Comparison of ENCODE assay signal across 23 mouse cellular contexts in the genomic region with DNA sequence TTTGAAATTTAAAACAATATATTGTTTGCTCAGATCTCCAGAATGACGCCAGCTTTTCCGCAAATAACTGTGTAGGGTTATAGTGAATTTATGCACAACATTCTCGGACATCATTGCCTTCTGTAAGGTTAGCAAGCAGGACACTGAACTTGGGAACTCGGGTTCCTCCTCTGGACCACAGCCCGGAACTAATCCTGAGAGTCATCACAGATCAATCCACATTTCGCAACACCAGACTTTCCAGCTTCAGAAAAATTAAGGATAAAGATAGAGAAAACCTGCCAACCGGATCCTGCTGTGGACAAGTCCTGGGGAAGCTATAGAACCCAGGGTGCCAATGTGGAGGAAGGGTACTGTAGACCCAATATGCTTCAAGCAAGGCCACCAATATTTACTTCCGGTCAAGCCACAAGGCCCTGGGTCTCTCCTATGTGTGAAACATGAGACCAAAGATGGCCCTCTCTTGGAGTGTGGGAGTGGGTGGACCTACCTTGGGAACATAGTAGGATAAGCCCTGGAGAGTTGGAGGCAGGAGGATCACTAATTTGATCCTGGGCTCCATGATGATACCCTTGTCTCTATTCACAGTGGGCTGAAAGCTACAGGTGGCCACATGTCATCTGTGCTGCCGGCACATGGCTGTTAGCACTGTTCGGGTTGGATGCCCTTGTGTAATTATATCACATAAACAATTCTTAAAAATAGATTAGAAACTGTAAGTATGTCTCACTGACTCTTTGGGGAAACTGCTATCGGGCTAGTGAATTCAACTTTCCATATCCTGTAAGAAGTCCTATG. TPM values are rescaled to one million over a fixed set of nuclear protein-coding genes. Genes with fewer than 3 reads are reported as not detected.
DNase-seq lines count a peak whose midpoint lies in the region; ATAC-seq and TF ChIP-seq lines count a peak whose summit lies in the region.
"Had no signal": no experiment of that assay in that cellular context is flagged by ENCODE, and none has a peak within 500 bp of the region (broad histone marks: within the 10 kb centered on the region; RNA-seq: fewer than 3 reads in every experiment).

No protein-coding gene starts in this region.

- no peaks in the 10 kb centered on the region for H3K9me3 ChIP-seq in liver, postnatal 0 days (ENCODE audit: low read length)
- H3K9me3 ChIP-seq in liver, embryonic 11.5 days (ENCODE audit: control insufficient read depth, low read length), result no peaks in the 10 kb centered on the region
- no peaks in the 10 kb centered on the region for H3K9me3 ChIP-seq in intestine, embryonic 15.5 days
- H3K9me3 ChIP-seq in stomach, postnatal 0 days (ENCODE audit: control insufficient read depth, low read length), result no peaks in the 10 kb centered on the region
- H3K9me3 ChIP-seq: embryonic facial prominence, embryonic 15.5 days; forebrain, embryonic 15.5 days; heart, embryonic 10.5 days; hindbrain, embryonic 12.5 days had no signal

- H3K27ac ChIP-seq in liver, postnatal 0 days (ENCODE audit: low read depth), result peak overlapping the region; percentile 57
- no peak overlapping the region for H3K27ac ChIP-seq in liver, embryonic 11.5 days (ENCODE audit: low read depth, low read length)
- H3K27ac ChIP-seq in bone marrow, adult 2 months (ENCODE audit: control insufficient read depth, insufficient read depth, low read depth, low read length, poor library complexity), result peak overlapping the region; percentile 88
- no peak overlapping the region for H3K27ac ChIP-seq in intestine, embryonic 15.5 days
- H3K27ac ChIP-seq in stomach, postnatal 0 days (replicated peaks), result no peak overlapping the region
- H3K27ac ChIP-seq: embryonic facial prominence, embryonic 15.5 days; forebrain, embryonic 15.5 days; heart, embryonic 10.5 days; hindbrain, embryonic 12.5 days had no signal

- H3K4me1 ChIP-seq in liver, postnatal 0 days (ENCODE audit: insufficient read depth), result peaks cover 3% of the 10 kb centered on the region
- no peaks in the 10 kb centered on the region for H3K4me1 ChIP-seq in liver, embryonic 11.5 days (replicated peaks; ENCODE audit: control insufficient read depth, insufficient read depth, low read length)
- no peaks in the 10 kb centered on the region; the same call in 1 of the 2 replicates for H3K4me1 ChIP-seq in bone marrow, adult 2 months (ENCODE audit: control insufficient read depth, insufficient read depth, low read length)
- no peaks in the 10 kb centered on the region for H3K4me1 ChIP-seq in intestine, embryonic 15.5 days (replicated peaks)
- H3K4me1 ChIP-seq in stomach, postnatal 0 days (replicated peaks; ENCODE audit: control insufficient read depth, insufficient read depth), result no peaks in the 10 kb centered on the region
- H3K4me1 ChIP-seq: forebrain, embryonic 15.5 days; hindbrain, embryonic 12.5 days had no signal

- no peak for TF ChIP-seq CTCF in liver, postnatal 0 days (IDR thresholded peaks at IDR 0.05; ENCODE audit: low read depth)
- no peak for TF ChIP-seq CTCF in bone marrow, adult 2 months (IDR thresholded peaks at IDR 0.05; ENCODE audit: control insufficient read depth, insufficient read depth, low read length)
- no peak for TF ChIP-seq CTCF in stomach, postnatal 0 days (IDR thresholded peaks at IDR 0.05; ENCODE audit: low read depth)

- H3K27me3 ChIP-seq in liver, postnatal 0 days (ENCODE audit: insufficient read depth, low read length), result peaks cover 2% of the 10 kb centered on the region; the same call in 1 of the 2 replicates
- H3K27me3 ChIP-seq in liver, embryonic 11.5 days (replicated peaks; ENCODE audit: control insufficient read depth, insufficient read depth, low read length), result no peaks in the 10 kb centered on the region; the same call in 1 of the 2 replicates
- no peaks in the 10 kb centered on the region for H3K27me3 ChIP-seq in intestine, embryonic 15.5 days (replicated peaks)
- H3K27me3 ChIP-seq in stomach, postnatal 0 days (ENCODE audit: control insufficient read depth, insufficient read depth, low read length), result no peaks in the 10 kb centered on the region; the same call in 1 of the 2 replicates
- H3K27me3 ChIP-seq: embryonic facial prominence, embryonic 15.5 days; forebrain, embryonic 15.5 days; hindbrain, embryonic 12.5 days; Patski had no signal

- WGBS in liver, postnatal 0 days (ENCODE audit: insufficient replicate concordance), result 68% methylated on average over 11 of the region's 11 CpGs
- 81% methylated on average over 11 of the region's 11 CpGs for WGBS in liver, embryonic 11.5 days
- 78% methylated on average over 11 of the region's 11 CpGs for WGBS in bone marrow, adult 2 months
- 80% methylated on average over 11 of the region's 11 CpGs for WGBS in intestine, embryonic 15.5 days
- 69% methylated on average over 11 of the region's 11 CpGs for WGBS in stomach, postnatal 0 days

- no peaks in the 10 kb centered on the region for H3K36me3 ChIP-seq in liver, postnatal 0 days (replicated peaks; ENCODE audit: insufficient read depth, low read length)
- no peaks in the 10 kb centered on the region for H3K36me3 ChIP-seq in liver, embryonic 11.5 days (ENCODE audit: control insufficient read depth, insufficient read depth, low read length)
- H3K36me3 ChIP-seq in intestine, embryonic 15.5 days, result no peaks in the 10 kb centered on the region
- no peaks in the 10 kb centered on the region for H3K36me3 ChIP-seq in stomach, postnatal 0 days (ENCODE audit: control insufficient read depth, insufficient read depth, low read length)
- H3K36me3 ChIP-seq: embryonic facial prominence, embryonic 15.5 days; forebrain, embryonic 15.5 days; heart, embryonic 10.5 days; hindbrain, embryonic 12.5 days had no signal

- H3K9ac ChIP-seq in liver, postnatal 0 days (replicated peaks), result no peak overlapping the region
- H3K9ac ChIP-seq in liver, embryonic 11.5 days (ENCODE audit: low read depth, low read length), result no peak overlapping the region
- H3K9ac ChIP-seq in intestine, embryonic 15.5 days, result no peak overlapping the region
- H3K9ac ChIP-seq in stomach, postnatal 0 days (ENCODE audit: low read length), result no peak overlapping the region
- H3K9ac ChIP-seq: embryonic facial prominence, embryonic 15.5 days; forebrain, embryonic 15.5 days; hindbrain, embryonic 12.5 days had no signal

- 0 out of 2 replicates have a peak, but pooled peaks have one; percentile 10 for TF ChIP-seq POLR2A in bone marrow, adult 2 months (IDR thresholded peaks at IDR 0.05; ENCODE audit: borderline replicate concordance, control insufficient read depth, low read depth, low read length)

- no peak overlapping the region for H3K4me3 ChIP-seq in liver, postnatal 0 days (ENCODE audit: low read depth, low read length)
- H3K4me3 ChIP-seq in liver, embryonic 11.5 days (ENCODE audit: low read depth, low read length), result no peak overlapping the region
- H3K4me3 ChIP-seq in bone marrow, adult 2 months (replicated peaks; ENCODE audit: control insufficient read depth, low read depth, low read length), result no peak overlapping the region
- H3K4me3 ChIP-seq in intestine, embryonic 15.5 days (replicated peaks), result no peak overlapping the region
- no peak overlapping the region for H3K4me3 ChIP-seq in stomach, postnatal 0 days (ENCODE audit: low read depth, low read length)
- H3K4me3 ChIP-seq: embryonic facial prominence, embryonic 15.5 days; erythroblast, embryonic 14.5 days; forebrain, embryonic 15.5 days; heart, embryonic 10.5 days; hindbrain, embryonic 12.5 days had no signal

- no peak for DNase-seq in liver, postnatal 0 days
- DNase-seq in liver, embryonic 11.5 days (ENCODE audit: low spot score), result no peak
- DNase-seq in A20 (ENCODE audit: low read depth, low spot score), result peak; percentile 83
- DNase-seq in stomach, postnatal 0 days (ENCODE audit: low spot score), result no peak
- DNase-seq: adrenal gland, postnatal 14 days; cerebellum, adult 18-20 months; cerebellum, adult 9-11 months; cerebellum, postnatal 36 days; gastrocnemius, postnatal 10 days; heart, adult 18-20 months; heart, postnatal 10 days; heart, postnatal 4 days had no signal

- no peak for TF ChIP-seq EP300 in liver, postnatal 0 days (IDR thresholded peaks at IDR 0.05; ENCODE audit: low read depth)
- no peak for TF ChIP-seq EP300 in stomach, postnatal 0 days (optimal IDR thresholded peaks at IDR 0.05)

- no peak overlapping the region for H3K4me2 ChIP-seq in liver, postnatal 0 days (ENCODE audit: low read depth, low read length)
- no peak overlapping the region for H3K4me2 ChIP-seq in liver, embryonic 11.5 days
- no peak overlapping the region for H3K4me2 ChIP-seq in intestine, embryonic 15.5 days (replicated peaks)
- H3K4me2 ChIP-seq in stomach, postnatal 0 days (replicated peaks; ENCODE audit: low read depth), result no peak overlapping the region
- H3K4me2 ChIP-seq: embryonic facial prominence, embryonic 15.5 days; forebrain, embryonic 15.5 days; hindbrain, embryonic 12.5 days had no signal

- ATAC-seq in liver, postnatal 0 days, result peak; percentile 64
- ATAC-seq in liver, embryonic 11.5 days (replicated peaks; ENCODE audit: low FRiP score), result no peak
- ATAC-seq in intestine, embryonic 15.5 days, result no peak
- ATAC-seq in stomach, postnatal 0 days (ENCODE audit: low FRiP score, low TSS enrichment), result no peak
- ATAC-seq in frontal cortex, adult (ENCODE audit: low TSS enrichment), result no peak
- ATAC-seq: activated CD4-positive, CD25-positive, alpha-beta regulatory T cell, adult 4 months; forebrain, embryonic 15.5 days; hindbrain, embryonic 16.5 days; Patski had no signal

RNA-seq across cellular contexts. Expression of a gene that starts 7.1 kb away (rescaled TPM):
- polyA plus RNA-seq in liver, postnatal 0 days (2015; fragmentation: Nextera tagmentation; extraction: Ambion mirVana), result 2.7 and 4.3 TPM in 2 replicates
- polyA plus RNA-seq in liver, embryonic 11.5 days (2014; fragmentation: Nextera tagmentation; extraction: Ambion mirVana), result 3.7 and 4.8 TPM in 2 replicates
- polyA plus RNA-seq in bone marrow, adult 2 months (2011; ENCODE audit: insufficient read depth, insufficient read length, low replicate concordance, missing spikeins), result 36.4 and 57.6 TPM in 2 replicates
- 4.4 and 4.7 TPM in 2 replicates for polyA plus RNA-seq in intestine, embryonic 15.5 days (2015; fragmentation: Nextera tagmentation; extraction: Ambion mirVana)
- 1.9 TPM in 2 replicates for polyA plus RNA-seq in stomach, postnatal 0 days (2015; fragmentation: Nextera tagmentation; extraction: Ambion mirVana)

Comparison
In these comparisons a context has a peak if more than half of its experiments do, and no peak if none do; other contexts are left out.
1. H3K27ac ChIP-seq: peak in liver, postnatal 0 days (single experiment) and bone marrow, adult 2 months (single experiment); none in liver, embryonic 11.5 days (single experiment), intestine, embryonic 15.5 days (single experiment) and stomach, postnatal 0 days (single experiment).